Mouse (Mus musculus) adrenal gland, adult 2 months (tissue): ENCODE measurements at regions not wholly inside any gene's neighbourhood (a gene's known extent, or its start where the extent isn't known, plus 50 kb on each side); places are given as distances from the start of the nearest gene placed in this dataset.

Source experiments
- DNase-seq: peaks from one replicate; pipeline ENCODE4 v3.0.0; 2021

DNA sequence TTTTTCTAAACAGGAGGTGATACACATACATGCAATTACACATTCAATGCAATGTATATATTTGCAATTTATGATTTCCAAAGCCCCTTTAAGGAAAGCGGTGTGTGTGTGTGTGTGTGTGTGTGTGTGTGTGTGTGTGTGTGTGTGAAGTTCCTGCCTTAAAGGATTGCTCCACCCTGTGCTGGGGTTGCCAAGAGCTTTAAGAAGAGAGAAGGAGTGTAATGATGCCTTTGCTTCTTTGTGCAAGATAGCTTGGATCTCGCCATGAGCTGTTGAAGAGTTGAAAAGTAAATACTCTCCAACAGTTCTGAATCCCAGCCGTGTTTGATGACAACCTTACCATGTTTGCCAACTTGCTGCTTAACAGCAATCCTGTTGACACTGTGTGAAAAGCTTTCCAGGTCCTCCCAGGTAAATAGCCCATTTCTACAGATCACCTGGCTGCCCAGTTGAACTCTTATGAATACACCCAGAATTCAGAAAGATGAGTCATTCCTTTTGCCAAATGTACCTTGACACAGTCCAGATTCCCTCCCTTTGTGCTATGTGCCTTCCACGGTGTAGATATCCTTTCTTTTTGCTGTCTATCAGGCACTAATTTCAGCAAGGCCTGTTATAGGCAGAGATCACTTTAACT, 216.3 kb downstream of the Ikzf2 start:
- DNase-seq: no peak

- DNase-seq: no peak
These were observed 217.7 kb downstream of the Ikzf2 start for GRCm38 (mm10) chr1:69469158-69469901.

DNA sequence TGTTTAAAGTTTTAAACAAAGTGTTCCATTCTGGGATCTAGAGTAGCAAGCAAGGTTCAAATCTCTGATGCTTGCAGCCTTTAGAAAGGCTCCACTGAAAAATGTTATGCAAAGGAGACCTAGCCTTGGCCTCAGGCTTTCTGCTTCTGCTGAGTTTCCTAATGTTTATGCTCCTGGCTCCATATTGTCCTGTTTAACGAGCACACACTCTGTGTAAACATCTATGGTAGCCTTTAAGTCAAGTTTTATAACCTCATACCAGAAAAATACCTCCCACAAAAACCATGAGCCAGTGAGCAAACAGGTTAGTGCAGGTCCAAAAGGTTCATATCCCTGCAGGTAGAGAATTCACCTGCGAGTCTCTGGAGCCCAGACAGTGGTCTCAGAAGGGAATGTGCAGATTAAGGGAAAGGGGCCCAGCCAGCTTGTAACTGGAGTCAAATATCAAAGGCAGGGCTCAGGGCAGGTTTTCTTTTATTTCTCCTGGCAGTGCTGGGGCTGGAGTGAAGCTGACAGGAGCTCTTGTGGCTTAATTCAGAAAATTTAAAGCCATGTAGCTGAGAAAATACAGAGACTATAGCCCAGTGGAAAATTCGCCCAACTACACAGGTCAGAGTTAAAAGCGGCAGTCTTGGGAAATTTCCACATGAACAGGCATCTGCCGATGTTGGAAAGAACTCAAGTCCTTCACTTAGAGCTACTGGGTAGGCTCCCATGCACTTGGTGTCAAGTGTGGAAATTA, 220.3 kb downstream of the Ikzf2 start:
- no peak for DNase-seq

- peak; percentile 41 for DNase-seq
These were observed 225.9 kb downstream of the Ikzf2 start for GRCm38 (mm10) chr1:69461191-69461590.

- no peak for DNase-seq
These were observed 227.1 kb downstream of the Ikzf2 start for GRCm38 (mm10) chr1:69459899-69460298.

GRCm38 (mm10) chr1:69457471-69457870, 229.6 kb downstream of the Ikzf2 start:
- DNase-seq: no peak

- no peak for DNase-seq
These were observed 233.1 kb downstream of the Ikzf2 start for GRCm38 (mm10) chr1:69453991-69454390.

- DNase-seq: no peak
These were observed 234.1 kb downstream of the Ikzf2 start for GRCm38 (mm10) chr1:69452910-69453309.

GRCm38 (mm10) chr1:69450455-69450854, 236.6 kb downstream of the Ikzf2 start:
- no peak for DNase-seq

- peak; percentile 58 for DNase-seq
These were observed 239.8 kb downstream of the Ikzf2 start for GRCm38 (mm10) chr1:69447276-69447675.

GRCm38 (mm10) chr1:69444722-69445121, 242.3 kb downstream of the Ikzf2 start:
- DNase-seq: no peak

- DNase-seq: no peak
These were observed 243.6 kb downstream of the Ikzf2 start for GRCm38 (mm10) chr1:69443466-69443865.

GRCm38 (mm10) chr1:69440564-69441334, 246.3 kb downstream of the Ikzf2 start:
- no peak for DNase-seq

DNA sequence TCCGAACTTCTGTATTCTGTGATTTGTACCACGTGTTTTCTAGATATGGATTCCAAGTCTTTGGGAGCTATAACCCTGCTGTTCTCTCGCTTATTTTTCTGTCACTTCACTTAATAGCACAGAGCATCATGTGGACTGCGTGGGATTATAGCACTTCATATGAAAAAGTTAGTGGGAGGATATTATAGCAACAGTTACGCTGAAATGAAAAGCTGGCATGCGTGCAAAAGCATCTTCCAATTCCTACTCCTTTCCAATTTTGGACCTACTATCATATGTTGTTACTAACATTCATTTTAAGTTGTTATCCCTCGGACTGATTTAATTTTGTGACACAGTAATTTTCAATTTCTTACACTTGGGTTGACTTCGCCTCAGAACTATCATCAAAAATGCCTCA, 250.0 kb downstream of the Ikzf2 start:
- no peak for DNase-seq

- DNase-seq: no peak
These were observed 253.2 kb downstream of the Ikzf2 start for GRCm38 (mm10) chr1:69433655-69434357.

DNA sequence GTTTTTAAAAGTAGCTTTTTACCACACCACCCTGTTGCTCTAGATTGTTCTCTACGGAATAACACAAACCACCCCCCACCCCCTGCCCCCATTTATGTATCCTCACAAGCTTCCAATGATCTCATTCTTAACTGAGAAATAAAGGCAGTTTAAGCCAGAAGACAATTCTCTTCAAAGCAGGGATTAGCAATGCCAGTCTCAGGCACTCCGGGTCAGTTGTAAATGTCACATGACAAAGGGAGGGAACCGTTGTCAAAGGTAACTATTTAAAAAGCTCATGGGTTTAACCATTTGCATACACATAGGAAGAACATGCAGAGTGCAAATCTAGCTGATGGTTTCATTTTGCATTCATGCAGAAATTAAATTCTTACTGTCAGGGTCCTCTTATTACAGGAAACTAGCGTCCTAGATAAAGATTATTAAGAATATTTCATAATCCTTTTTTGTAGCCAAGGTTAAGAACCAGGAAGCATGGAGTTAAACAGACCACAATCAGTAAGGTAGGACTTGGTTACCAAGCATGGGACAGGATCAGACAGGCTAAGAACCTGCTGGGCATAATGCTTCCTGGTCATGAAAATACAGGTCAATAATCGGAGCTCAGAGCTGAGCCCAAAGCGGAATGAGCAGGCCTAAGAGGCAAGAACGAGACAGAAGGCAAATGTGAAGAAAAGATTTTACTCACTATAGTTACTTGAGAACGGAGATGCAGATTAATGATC, 256.2 kb downstream of the Ikzf2 start:
- DNase-seq: no peak

- no peak for DNase-seq
These were observed 257.4 kb downstream of the Ikzf2 start for GRCm38 (mm10) chr1:69429632-69430031.

DNA sequence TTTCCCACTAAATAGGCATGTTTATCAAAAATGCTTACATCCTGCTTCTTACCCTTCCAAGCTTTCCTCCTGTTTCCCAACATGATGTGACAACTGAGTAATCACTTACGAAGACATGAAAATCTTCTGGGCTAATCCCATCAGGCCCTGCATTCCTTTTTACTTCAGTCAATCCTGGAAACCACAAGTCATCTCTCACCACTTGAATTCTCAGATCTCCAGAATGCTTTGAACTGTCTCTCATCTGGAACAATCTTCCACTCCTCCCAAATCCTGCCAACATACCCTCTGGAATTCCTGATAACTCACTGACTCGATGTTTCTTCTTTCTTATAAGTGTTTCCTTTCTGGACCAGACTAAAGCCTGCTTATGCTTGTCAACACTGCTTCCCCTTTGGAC, 289.4 kb downstream of the Ikzf2 start:
- no peak for DNase-seq

GRCm38 (mm10) chr1:69382374-69382773, 274.5 kb upstream of the Erbb4 start:
- DNase-seq: no peak

DNA sequence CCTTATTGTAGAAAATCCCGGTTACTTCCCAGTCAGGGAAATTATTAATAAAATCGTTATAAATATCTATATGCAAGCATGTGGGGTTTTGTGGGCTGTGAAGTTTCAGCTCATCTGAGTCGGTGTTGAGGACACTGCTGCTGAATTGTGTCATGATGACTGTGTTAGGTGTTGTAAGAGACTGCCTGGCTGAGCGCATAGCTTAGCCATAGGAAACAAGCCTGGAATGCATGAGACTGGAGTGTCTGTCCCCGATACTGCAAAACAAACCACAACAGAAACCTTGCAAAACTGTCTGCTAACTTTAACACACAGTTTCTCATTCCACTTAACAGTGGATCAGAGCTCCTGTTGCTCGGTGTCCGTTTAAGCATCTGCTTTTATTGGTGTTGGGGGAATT, 271.9 kb upstream of the Erbb4 start:
- no peak for DNase-seq
